Mouse (Mus musculus): ENCODE data around the gene Nostrin.

- no peak for TF ChIP-seq CTCF (IDR thresholded peaks at IDR 0.05; ENCODE audit: low read depth)
- TF ChIP-seq EP300 (optimal IDR thresholded peaks at IDR 0.05), result no peak
Measured at GRCm38 (mm10) chr2:69149154-69149553, 13.6 kb downstream of the Nostrin start.
